Comparison of ENCODE assay signal across 28 mouse cellular contexts in genomic region chr9:108394191-108394590, GRCm38 (mm10). TPM values are rescaled to one million over a fixed set of nuclear protein-coding genes. Genes with fewer than 3 reads are reported as not detected.
"Had no signal": no experiment of that assay in that cellular context is flagged by ENCODE, and none has a peak within 500 bp of the region (broad histone marks: within the 10 kb centered on the region; RNA-seq: fewer than 3 reads in every experiment).

No protein-coding gene starts in this region.

- H3K9ac ChIP-seq: intestine, embryonic 15.5 days; limb, embryonic 13.5 days; liver, embryonic 13.5 days; lung, embryonic 14.5 days; midbrain, embryonic 12.5 days; midbrain, embryonic 15.5 days; neural tube, embryonic 12.5 days; neural tube, embryonic 15.5 days had no signal

- H3K27me3 ChIP-seq: intestine, embryonic 15.5 days; limb, embryonic 13.5 days; liver, embryonic 13.5 days; midbrain, embryonic 12.5 days; midbrain, embryonic 15.5 days; neural tube, embryonic 12.5 days; neural tube, embryonic 15.5 days had no signal

- ATAC-seq: hindbrain, embryonic 16.5 days; intestine, embryonic 15.5 days; lung, postnatal 0 days; midbrain, embryonic 15.5 days had no signal

- H3K4me2 ChIP-seq: intestine, embryonic 15.5 days; limb, embryonic 13.5 days; liver, embryonic 13.5 days; lung, embryonic 14.5 days; midbrain, embryonic 12.5 days; midbrain, embryonic 15.5 days; neural tube, embryonic 12.5 days; neural tube, embryonic 15.5 days had no signal

- H3K9me3 ChIP-seq: intestine, embryonic 15.5 days; limb, embryonic 10.5 days; limb, embryonic 13.5 days; liver, embryonic 13.5 days; midbrain, embryonic 12.5 days; midbrain, embryonic 15.5 days; neural tube, embryonic 12.5 days; neural tube, embryonic 15.5 days had no signal

- H3K27ac ChIP-seq: intestine, embryonic 15.5 days; kidney, postnatal 0 days; limb, embryonic 10.5 days; limb, embryonic 13.5 days; liver, embryonic 13.5 days; macrophage; midbrain, embryonic 12.5 days; midbrain, embryonic 15.5 days; neural tube, embryonic 12.5 days; neural tube, embryonic 15.5 days; stomach, postnatal 0 days had no signal

- H3K4me1 ChIP-seq: intestine, embryonic 15.5 days; limb, embryonic 13.5 days; liver, embryonic 13.5 days; midbrain, embryonic 12.5 days; midbrain, embryonic 15.5 days; neural tube, embryonic 12.5 days; neural tube, embryonic 15.5 days had no signal

- DNase-seq: liver; liver, embryonic 13.5 days; lung, embryonic 14.5 days; right cerebral cortex, adult 18-20 months; right cerebral cortex, postnatal 14 days; right cerebral cortex, postnatal 4 days; thymus, adult 18-20 months; thymus, postnatal 36 days had no signal

- H3K4me3 ChIP-seq: intestine, embryonic 15.5 days; limb, embryonic 10.5 days; limb, embryonic 13.5 days; liver, embryonic 13.5 days; midbrain, embryonic 12.5 days; midbrain, embryonic 15.5 days; neural tube, embryonic 12.5 days; neural tube, embryonic 15.5 days had no signal

RNA-seq across cellular contexts. Expression of gene 1700102P08Rik, which starts 1.6 kb away (rescaled TPM):
- polyA plus RNA-seq: macrophage had no signal

RNA-seq across cellular contexts. Expression of gene Ccdc36, which starts 34.1 kb away (rescaled TPM):
- total RNA-seq: layer of hippocampus, adult 18-20 months had no signal
- polyA plus RNA-seq: macrophage had no signal

RNA-seq across cellular contexts. Expression of gene BC048562, which starts 42.1 kb away (rescaled TPM):
- total RNA-seq: layer of hippocampus, adult 18-20 months; layer of hippocampus, postnatal 14 days; left cerebral cortex, adult 18-20 months; left cerebral cortex, postnatal 25 days; megakaryocyte, adult 5-6 weeks had no signal
- polyA plus RNA-seq: hindbrain, embryonic 16.5 days; intestine, embryonic 15.5 days; kidney, postnatal 0 days; limb, embryonic 10.5 days; limb, embryonic 13.5 days; liver, embryonic 13.5 days; liver, embryonic 16.5 days; lung, embryonic 14.5 days; lung, postnatal 0 days; macrophage; midbrain, embryonic 12.5 days; midbrain, embryonic 15.5 days; neural tube, embryonic 12.5 days; neural tube, embryonic 15.5 days; stomach, embryonic 14.5 days; stomach, postnatal 0 days; urinary bladder, adult 2 months had no signal
